Mouse (Mus musculus) leukemia stem cell, adult 10-12 weeks (primary cell): ENCODE results near the gene Btbd17. TPM values are rescaled to one million over a fixed set of nuclear protein-coding genes. Genes with fewer than 3 reads are reported as not detected.

Experiments used
- polyA plus RNA-seq: library from polyadenylated mRNA; stranded (reverse); fragments of >175 nt; gene quantifications from 2 replicates; pipeline ENCODE4 v1.2.3, GENCODE M21; 2012; ENCODE audit warnings: low replicate concordance

Btbd17 gene
- polyA plus RNA-seq: not detected in 2 replicates

DNA sequence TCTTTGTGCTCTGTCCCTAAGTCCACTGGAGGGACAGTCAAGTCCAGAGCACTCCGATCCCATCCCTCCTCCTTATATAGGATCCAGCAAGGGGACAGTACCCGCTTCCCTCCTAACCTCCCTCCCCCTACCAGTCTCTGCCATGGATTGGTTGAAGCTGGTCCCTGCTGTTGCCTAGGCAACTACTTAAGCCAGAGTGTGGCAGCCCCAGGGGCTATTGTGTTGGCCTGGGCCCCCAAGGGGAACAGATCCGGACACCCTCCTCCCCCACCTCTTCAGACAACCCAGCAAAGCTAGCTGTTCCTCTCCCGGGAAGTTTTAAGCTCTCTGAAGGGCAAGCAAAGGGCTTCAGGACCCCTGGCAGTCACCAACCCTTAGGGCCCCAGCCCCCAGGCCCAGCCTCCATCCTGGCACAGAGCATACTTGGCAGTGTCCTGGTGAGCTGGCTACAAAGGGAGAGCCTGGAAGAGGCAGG lies at the start of gene Btbd17:
TSS of gene Btbd17 (minus strand) at position 98 of the 475 bp plus-strand sequence.

DNA sequence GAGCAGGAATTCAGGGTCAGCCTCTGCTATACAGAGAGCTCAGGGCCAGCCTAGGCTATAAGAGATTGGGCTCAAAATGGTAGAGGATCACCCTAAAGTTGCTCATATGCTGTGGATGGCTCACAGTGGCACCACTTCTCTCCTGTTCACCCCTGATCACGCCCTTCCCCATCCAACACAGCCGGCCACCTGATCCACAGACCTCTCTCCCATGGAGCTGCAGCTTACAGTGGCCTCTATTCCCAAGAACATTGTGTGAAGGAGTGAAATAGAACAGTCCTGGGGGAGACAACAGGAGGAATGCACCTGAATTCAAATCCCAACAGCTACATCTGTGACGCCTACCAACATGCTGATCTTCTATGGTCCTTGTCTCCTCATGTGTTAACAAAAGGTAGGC lies 2.9 kb upstream of the Btbd17 start, which contains the start of gene Gpr142:
TSS of gene Gpr142 (plus strand) at position 301 of the 400 bp plus-strand sequence.

DNA sequence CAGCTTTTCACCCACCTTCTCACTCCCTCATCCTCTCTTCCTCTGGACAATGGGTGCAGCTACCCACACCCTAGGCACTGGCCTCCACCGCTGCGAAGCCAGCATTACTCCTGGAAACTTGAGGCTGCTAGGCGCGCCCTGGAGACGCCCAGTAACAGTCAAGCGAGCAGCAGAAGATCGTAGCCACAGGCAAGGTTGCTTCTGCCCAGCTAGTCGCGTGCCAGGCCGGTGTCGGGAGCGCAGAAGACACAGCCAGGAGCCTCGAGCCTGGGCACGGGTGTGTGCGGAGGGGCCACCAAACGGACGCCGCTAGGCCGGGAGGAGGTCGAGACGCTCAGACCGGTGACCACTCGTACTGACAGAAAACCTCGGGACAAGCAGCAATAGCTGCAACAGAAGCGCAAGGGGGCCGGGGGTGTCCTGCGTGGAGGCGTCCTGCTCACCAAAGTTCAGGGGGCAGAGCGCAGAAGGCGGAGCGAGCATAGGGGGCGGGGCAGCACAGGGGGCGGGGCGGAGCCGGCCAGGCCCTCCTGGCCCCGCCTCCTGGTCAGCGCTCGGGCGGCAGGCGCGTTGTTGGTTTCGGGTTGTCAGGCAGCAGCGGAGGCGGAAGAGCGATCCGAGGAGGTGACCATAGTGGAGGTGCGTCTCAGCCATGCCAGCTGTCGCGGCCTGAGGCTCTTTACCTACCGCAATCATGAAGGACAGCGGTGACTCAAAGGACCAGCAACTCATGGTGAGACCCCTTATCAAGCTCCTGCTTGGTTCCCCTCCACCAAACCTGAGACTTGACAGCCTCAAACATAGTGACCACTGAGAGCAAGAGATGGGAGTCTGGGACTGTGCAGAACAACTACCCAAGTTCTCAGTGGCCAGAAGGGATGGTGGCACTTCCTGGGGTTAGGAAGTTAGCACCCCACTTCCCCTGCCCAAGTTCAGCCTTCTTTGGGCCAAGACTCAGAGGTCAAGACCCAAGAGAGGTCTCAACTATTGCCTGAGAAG lies 30.6 kb downstream of the Btbd17 start, which contains the start of gene Kif19a:
TSS of gene Kif19a (plus strand) at position 569 of the 999 bp plus-strand sequence.

Other genes with a start within 250 kb of the Btbd17 start
- gene Rpl38, start 127.4 kb downstream of the Btbd17 start, polyA plus RNA-seq: 61.7 and 73.9 TPM in 2 replicates
- gene Ttyh2, start 120.5 kb downstream of the Btbd17 start, polyA plus RNA-seq: 5.6 and 6.9 TPM in 2 replicates
- gene Dnaic2, start 68.5 kb downstream of the Btbd17 start, polyA plus RNA-seq: 0.06 TPM in 1 of 2 replicates, not detected in the other
- gene Kif19a, start 30.6 kb downstream of the Btbd17 start, polyA plus RNA-seq: 1.7 and 2.3 TPM in 2 replicates
- 0.27 TPM in 1 of 2 replicates, not detected in the other for gene Gpr142, start 3.0 kb upstream of the Btbd17 start, polyA plus RNA-seq
- 0.29 and 1.8 TPM in 2 replicates for gene Gprc5c, start 55.2 kb upstream of the Btbd17 start, polyA plus RNA-seq
- gene Cd300a, start 94.1 kb upstream of the Btbd17 start, polyA plus RNA-seq: 1.1 and 1.4 TPM in 2 replicates
- 0.19 and 0.37 TPM in 2 replicates for gene Cd300lb, start 138.4 kb upstream of the Btbd17 start, polyA plus RNA-seq
- not detected in 2 replicates for gene Cd300c, start 173.2 kb upstream of the Btbd17 start, polyA plus RNA-seq
- 0.15 and 0.30 TPM in 2 replicates for gene Cd300ld, start 194.0 kb upstream of the Btbd17 start, polyA plus RNA-seq
- 0.19 and 0.42 TPM in 2 replicates for gene Cd300c2, start 205.9 kb upstream of the Btbd17 start, polyA plus RNA-seq
- gene Cd300ld2, start 220.2 kb upstream of the Btbd17 start, polyA plus RNA-seq: not detected in 2 replicates
- not detected in 2 replicates for gene Cd300ld4, start 231.1 kb upstream of the Btbd17 start, polyA plus RNA-seq
- gene Cd300ld5, start 241.8 kb upstream of the Btbd17 start, polyA plus RNA-seq: 0.62 TPM in 1 of 2 replicates, not detected in the other